Mouse (Mus musculus) hindbrain, embryonic 14.5 days (tissue): ENCODE results near the gene Aff4. TPM values are rescaled to one million over a fixed set of nuclear protein-coding genes. Genes with fewer than 3 reads are reported as not detected.
"Not testable (repeated sequence)": the region's sequence is repeated elsewhere in the genome, so short reads cannot be mapped to it uniquely, and the experiment has no call there.

ENCODE experiments used
- ATAC-seq: fragments of 200-750 bp; cut with Nextera tagmentation; 2 replicates; pipeline ENCODE4 v1.8.0; 2017; ENCODE audit warnings: moderate number of reproducible peaks, mild to moderate bottlenecking, moderate TSS enrichment, moderate library complexity; ENCODE audit not compliant: low FRiP score
- DNase-seq: peaks from one replicate; pipeline ENCODE4 v3.0.0-alpha.2; 2015; ENCODE audit warnings: low spot score
- H3K27ac ChIP-seq: fragments of 300-500 bp; sonication (generic); 2 replicates; pipeline ENCODE4 v1.5.1; 2014; ENCODE audit warnings: mild to moderate bottlenecking, moderate library complexity
- H3K27me3 ChIP-seq: fragments of 300-500 bp; sonication (generic); 2 replicates; pipeline ENCODE4 v1.6.1; 2014; ENCODE audit warnings: mild to moderate bottlenecking, low read length, mixed read lengths; ENCODE audit not compliant: control insufficient read depth, insufficient read depth
- H3K36me3 ChIP-seq: fragments of 300-500 bp; sonication (generic); replicated peaks from 2 replicates; pipeline ENCODE4 v1.6.1; 2014; ENCODE audit not compliant: control insufficient read depth, insufficient read depth
- H3K4me1 ChIP-seq: fragments of 300-500 bp; sonication (generic); replicated peaks from 2 replicates; pipeline ENCODE4 v1.6.1; 2014; ENCODE audit warnings: antibody characterized with exemption, low read length, mixed read lengths; ENCODE audit not compliant: control insufficient read depth, insufficient read depth
- H3K4me2 ChIP-seq: fragments of 300-500 bp; sonication (generic); replicated peaks from 2 replicates; pipeline ENCODE4 v1.6.1; 2014; ENCODE audit warnings: mild to moderate bottlenecking, moderate library complexity
- H3K4me3 ChIP-seq: fragments of 300-500 bp; sonication (generic); replicated peaks from 2 replicates; pipeline ENCODE4 v1.5.1; 2014; ENCODE audit warnings: mild to moderate bottlenecking, low read length
- H3K9ac ChIP-seq: fragments of 300-500 bp; sonication (generic); 2 replicates; pipeline ENCODE4 v1.6.1; 2014
- H3K9me3 ChIP-seq: fragments of 300-500 bp; sonication (generic); 2 replicates; pipeline ENCODE4 v1.6.1; 2016; ENCODE audit warnings: low read length; ENCODE audit not compliant: control insufficient read depth
- WGBS: fragments of 180-500 bp; shearing (Covaris S2); extraction: QIAGEN DNeasy Blood & Tissue Kit; methylation state at CpG from one replicate; pipeline ENCODE4 v1.1.7; 2014; 5-methylcytosine and 5-hydroxymethylcytosine counted together
- polyA plus RNA-seq: library from polyadenylated mRNA; unstranded; fragments of >200 nt; fragmentation: Nextera tagmentation; extraction: Ambion mirVana; gene quantifications from 2 replicates; pipeline ENCODE4 v1.2.1, GENCODE M21; 2014

Aff4 gene
- polyA plus RNA-seq, 1 experiment from 2014 or later: 90.6 TPM

GRCm38 (mm10) chr11:53418048-53418447 is 67.4 kb downstream of the Aff4 start:
- Histone ChIP-seq H3K4me2 (no peak overlapping the region), H3K4me1 (no peaks in the 10 kb centered on the region), H3K9me3 (no peaks in the 10 kb centered on the region), H3K36me3 (peaks cover 82% of the 10 kb centered on the region), H3K9ac (no peak overlapping the region), H3K4me3 (no peak overlapping the region), H3K27me3 (no peaks in the 10 kb centered on the region), H3K27ac (no peak overlapping the region)
- DNase-seq (no peak), ATAC-seq (no peak)

GRCm38 (mm10) chr11:53423036-53423435 is 72.4 kb downstream of the Aff4 start, which contains the start of gene Leap2:
TSS of gene Leap2 (minus strand) at chr11:53423170.
- no peak within 1 kb of the TSS for H3K27ac ChIP-seq
- no peaks in the 10 kb centered on the region for H3K4me1 ChIP-seq
- no peak for DNase-seq
- no peak within 1 kb of the TSS for H3K4me2 ChIP-seq
- no peak within 1 kb of the TSS for H3K4me3 ChIP-seq
- no peak within 1 kb of the TSS for H3K9ac ChIP-seq
- ATAC-seq: no peak
- no peaks in the 10 kb centered on the region for H3K27me3 ChIP-seq
- no peaks in the 10 kb centered on the region for H3K9me3 ChIP-seq
- WGBS: 94% methylated on average over 4 of the region's 4 CpGs
- peaks cover 40% of the 10 kb centered on the region for H3K36me3 ChIP-seq

- ATAC-seq: no peak
These were observed 74.2 kb downstream of the Aff4 start for GRCm38 (mm10) chr11:53424826-53425225.

GRCm38 (mm10) chr11:53425251-53425650 is 74.6 kb downstream of the Aff4 start:
- Histone ChIP-seq H3K4me1 (peaks cover 9% of the 10 kb centered on the region), H3K9ac (no peak overlapping the region), H3K36me3 (peaks cover 27% of the 10 kb centered on the region), H3K27me3 (no peaks in the 10 kb centered on the region), H3K4me3 (no peak overlapping the region), H3K9me3 (no peaks in the 10 kb centered on the region), H3K27ac (no peak overlapping the region), H3K4me2 (no peak overlapping the region)
- ATAC-seq: no peak
- 75% methylated on average over 3 of the region's 3 CpGs for WGBS
- no peak for DNase-seq

More at GRCm38 (mm10) chr11:53424826-53425225, 74.2 kb downstream of the Aff4 start:
- Histone ChIP-seq H3K36me3 (peaks cover 31% of the 10 kb centered on the region), H3K4me2 (no peak overlapping the region), H3K27ac (no peak overlapping the region), H3K9me3 (no peaks in the 10 kb centered on the region), H3K27me3 (no peaks in the 10 kb centered on the region), H3K4me1 (peaks cover 6% of the 10 kb centered on the region), H3K4me3 (no peak overlapping the region), H3K9ac (no peak overlapping the region)
- DNase-seq: no peak
- 60% methylated on average over 2 of the region's 2 CpGs for WGBS

- peaks cover 24% of the 10 kb centered on the region for H3K36me3 ChIP-seq
- H3K27ac ChIP-seq: no peak overlapping the region
- H3K4me1 ChIP-seq: peaks cover 9% of the 10 kb centered on the region
- DNase-seq: no peak
- no peak overlapping the region for H3K9ac ChIP-seq
- no peak for ATAC-seq
- H3K9me3 ChIP-seq: no peaks in the 10 kb centered on the region
- H3K4me3 ChIP-seq: no peak overlapping the region
- no peak overlapping the region for H3K4me2 ChIP-seq
- no peaks in the 10 kb centered on the region for H3K27me3 ChIP-seq
- 91% methylated on average over 6 of the region's 6 CpGs for WGBS
These were observed 75.2 kb downstream of the Aff4 start for GRCm38 (mm10) chr11:53425711-53426255.

- H3K4me1 ChIP-seq: peaks cover 13% of the 10 kb centered on the region
- not testable (repeated sequence) for H3K27ac ChIP-seq, H3K4me2 ChIP-seq, ATAC-seq, DNase-seq, H3K4me3 ChIP-seq, H3K9ac ChIP-seq, H3K9me3 ChIP-seq, H3K27me3 ChIP-seq
- WGBS: 87% methylated on average over 3 of the region's 3 CpGs
- peaks cover 14% of the 10 kb centered on the region for H3K36me3 ChIP-seq
These were observed 76.3 kb downstream of the Aff4 start for GRCm38 (mm10) chr11:53426914-53427313.

GRCm38 (mm10) chr11:53427993-53428715 is 77.5 kb downstream of the Aff4 start:
- 93% methylated on average over 3 of the region's 3 CpGs for WGBS
- Histone ChIP-seq H3K4me3 (no peak overlapping the region), H3K27ac (no peak overlapping the region), H3K4me2 (no peak overlapping the region), H3K36me3 (peaks cover 14% of the 10 kb centered on the region), H3K9ac (no peak overlapping the region), H3K9me3 (no peaks in the 10 kb centered on the region), H3K27me3 (no peaks in the 10 kb centered on the region), H3K4me1 (peaks cover 13% of the 10 kb centered on the region)
- DNase-seq (no peak), ATAC-seq (no peak)

GRCm38 (mm10) chr11:53428716-53429057 is 78.1 kb downstream of the Aff4 start:
- no peak for ATAC-seq
- WGBS: 94% methylated on average over 5 of the region's 5 CpGs

GRCm38 (mm10) chr11:53429182-53429581 is 78.5 kb downstream of the Aff4 start:
- DNase-seq: no peak
- Histone ChIP-seq H3K4me2 (peak overlapping the region; percentile 73), H3K4me3 (0 out of 2 replicates have a peak overlapping the region, but pooled peaks have one; percentile 66)

More at GRCm38 (mm10) chr11:53428716-53429057, 78.1 kb downstream of the Aff4 start:
- Histone ChIP-seq H3K4me3 (no peak overlapping the region), H3K9me3 (no peaks in the 10 kb centered on the region), H3K27ac (no peak overlapping the region), H3K9ac (no peak overlapping the region), H3K4me1 (peaks cover 13% of the 10 kb centered on the region), H3K27me3 (no peaks in the 10 kb centered on the region), H3K4me2 (no peak overlapping the region), H3K36me3 (peaks cover 14% of the 10 kb centered on the region)
- no peak for DNase-seq

More at GRCm38 (mm10) chr11:53429182-53429581, 78.5 kb downstream of the Aff4 start:
- Histone ChIP-seq H3K4me1 (peaks cover 13% of the 10 kb centered on the region), H3K36me3 (peaks cover 14% of the 10 kb centered on the region), H3K9me3 (no peaks in the 10 kb centered on the region), H3K27me3 (no peaks in the 10 kb centered on the region), H3K27ac (no peak overlapping the region), H3K9ac (no peak overlapping the region)
- ATAC-seq: no peak
